Mouse (Mus musculus): ENCODE measurements at regions not wholly inside any gene's neighbourhood (a gene's known extent, or its start where the extent isn't known, plus 50 kb on each side); places are given as distances from the start of the nearest gene placed in this dataset.

DNA sequence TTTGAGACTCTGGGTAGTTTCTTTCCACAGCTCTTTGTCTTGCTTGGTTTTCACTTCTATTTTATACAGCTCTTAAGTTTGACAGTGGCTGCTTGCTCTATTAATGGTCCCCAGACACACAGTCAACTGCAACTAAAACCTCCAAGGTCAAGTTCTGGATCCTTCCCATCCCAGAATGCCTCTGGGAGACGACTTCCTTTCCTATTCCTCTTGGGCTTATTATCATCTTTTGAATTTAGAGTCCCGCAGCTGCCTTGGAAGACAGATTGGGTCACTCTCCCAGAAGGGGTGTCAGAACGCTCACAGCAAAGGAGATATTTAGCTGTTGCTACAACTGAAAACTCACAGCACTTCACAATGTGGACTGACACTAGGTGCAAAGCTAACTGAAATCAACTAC is 75.3 kb upstream of the Jade1 start:
- WGBS: 58% methylated on average over 3 of the region's 3 CpGs
- no peaks in the 10 kb centered on the region for H3K27me3 ChIP-seq (ENCODE audit: insufficient read depth, low read length)
- H3K4me3 ChIP-seq (ENCODE audit: low read length): no peak overlapping the region
- H3K9me3 ChIP-seq (ENCODE audit: low read length): no peaks in the 10 kb centered on the region
- H3K9ac ChIP-seq (replicated peaks; ENCODE audit: low read length): no peak overlapping the region
- H3K4me2 ChIP-seq (replicated peaks; ENCODE audit: low read depth, low read length): no peak overlapping the region
- no peaks in the 10 kb centered on the region for H3K4me1 ChIP-seq (ENCODE audit: insufficient read depth, low read length)
- H3K27ac ChIP-seq (ENCODE audit: low read length): no peak overlapping the region
- ATAC-seq (ENCODE audit: low FRiP score, low TSS enrichment): no peak
- H3K36me3 ChIP-seq (ENCODE audit: insufficient read depth, low read length): no peaks in the 10 kb centered on the region

- no peak for ATAC-seq (ENCODE audit: low FRiP score, low TSS enrichment)
- no peaks in the 10 kb centered on the region for H3K9me3 ChIP-seq (ENCODE audit: low read length)
- no peak overlapping the region for H3K4me2 ChIP-seq (replicated peaks; ENCODE audit: low read depth, low read length)
- H3K4me3 ChIP-seq (ENCODE audit: low read length): no peak overlapping the region
- H3K36me3 ChIP-seq (ENCODE audit: insufficient read depth, low read length): no peaks in the 10 kb centered on the region
- no peak overlapping the region for H3K27ac ChIP-seq (ENCODE audit: low read length)
- H3K27me3 ChIP-seq (ENCODE audit: insufficient read depth, low read length): no peaks in the 10 kb centered on the region
- H3K9ac ChIP-seq (replicated peaks; ENCODE audit: low read length): no peak overlapping the region
- H3K4me1 ChIP-seq (ENCODE audit: insufficient read depth, low read length): no peaks in the 10 kb centered on the region
- 88% methylated on average over 2 of the region's 2 CpGs for WGBS
Observed at GRCm38 (mm10) chr3:41478971-41479370, 76.6 kb upstream of the Jade1 start.

GRCm38 (mm10) chr3:41476516-41476915 is 79.0 kb upstream of the Jade1 start:
- 93% methylated on average over 6 of the region's 6 CpGs for WGBS
- ATAC-seq (ENCODE audit: low FRiP score, low TSS enrichment): no peak

DNA sequence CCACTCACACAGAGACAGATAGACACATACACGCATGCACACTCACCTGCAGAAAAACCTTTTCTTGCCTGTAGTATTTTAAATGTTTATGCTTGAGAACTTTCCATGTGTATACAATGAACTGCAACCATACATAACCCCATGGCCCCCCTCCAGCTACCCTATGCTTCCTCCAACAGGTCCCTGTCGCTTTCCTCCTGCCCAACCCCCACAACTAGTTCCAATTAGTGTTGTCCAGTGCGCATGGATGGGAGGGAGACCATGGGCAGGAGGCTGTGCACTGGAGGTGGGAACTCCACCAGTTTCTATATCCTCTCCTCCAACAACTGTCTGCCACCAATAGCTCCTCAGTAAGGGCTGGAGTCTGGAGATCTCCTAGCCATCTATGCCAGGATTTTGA is 82.9 kb upstream of the Jade1 start:
- Histone ChIP-seq H3K9me3 (ENCODE audit: low read length) (no peaks in the 10 kb centered on the region), H3K4me1 (ENCODE audit: insufficient read depth, low read length) (no peaks in the 10 kb centered on the region), H3K27me3 (ENCODE audit: insufficient read depth, low read length) (no peaks in the 10 kb centered on the region), H3K4me3 (ENCODE audit: low read length) (no peak overlapping the region), H3K27ac (ENCODE audit: low read length) (no peak overlapping the region), H3K9ac (replicated peaks; ENCODE audit: low read length) (no peak overlapping the region), H3K36me3 (ENCODE audit: insufficient read depth, low read length) (no peaks in the 10 kb centered on the region), H3K4me2 (replicated peaks; ENCODE audit: low read depth, low read length) (no peak overlapping the region)
- 95% methylated on average over 3 of the region's 3 CpGs for WGBS
- ATAC-seq (ENCODE audit: low FRiP score, low TSS enrichment): no peak

More at GRCm38 (mm10) chr3:41476516-41476915, 79.0 kb upstream of the Jade1 start:
- no peak overlapping the region for H3K27ac ChIP-seq (ENCODE audit: low read length)
- no peaks in the 10 kb centered on the region for H3K4me1 ChIP-seq (ENCODE audit: insufficient read depth, low read length)
- no peak overlapping the region for H3K9ac ChIP-seq (replicated peaks; ENCODE audit: low read length)
- H3K36me3 ChIP-seq (ENCODE audit: insufficient read depth, low read length): no peaks in the 10 kb centered on the region
- no peaks in the 10 kb centered on the region for H3K9me3 ChIP-seq (ENCODE audit: low read length)
- no peak overlapping the region for H3K4me3 ChIP-seq (ENCODE audit: low read length)
- H3K4me2 ChIP-seq (replicated peaks; ENCODE audit: low read depth, low read length): no peak overlapping the region
- no peaks in the 10 kb centered on the region for H3K27me3 ChIP-seq (ENCODE audit: insufficient read depth, low read length)

DNA sequence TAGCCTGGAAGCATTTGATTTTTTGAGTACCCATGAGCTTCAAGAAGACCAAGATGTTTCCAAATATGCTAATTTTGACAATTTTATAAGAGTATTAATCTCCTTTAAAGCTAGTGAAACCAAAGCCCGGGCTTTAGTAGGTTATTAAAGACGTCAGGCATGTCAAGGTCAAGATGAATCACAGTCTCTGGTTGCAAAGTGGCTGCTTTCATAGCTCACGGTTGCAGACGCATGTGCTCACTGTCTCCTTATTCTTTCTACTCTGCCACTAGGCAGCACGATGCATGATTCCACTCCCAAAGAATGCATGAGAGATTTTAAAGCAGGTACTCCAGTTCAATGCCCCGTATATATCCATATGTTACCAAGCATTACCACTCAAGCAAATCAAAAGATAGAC is 86.4 kb upstream of the Jade1 start:
- Histone ChIP-seq H3K4me2 (replicated peaks; ENCODE audit: low read depth, low read length) (no peak overlapping the region), H3K9ac (replicated peaks; ENCODE audit: low read length) (no peak overlapping the region), H3K9me3 (ENCODE audit: low read length) (no peaks in the 10 kb centered on the region), H3K27ac (ENCODE audit: low read length) (no peak overlapping the region), H3K27me3 (ENCODE audit: insufficient read depth, low read length) (no peaks in the 10 kb centered on the region), H3K36me3 (ENCODE audit: insufficient read depth, low read length) (no peaks in the 10 kb centered on the region), H3K4me1 (ENCODE audit: insufficient read depth, low read length) (no peaks in the 10 kb centered on the region), H3K4me3 (ENCODE audit: low read length) (no peak overlapping the region)
- WGBS: 39% methylated on average over 6 of the region's 6 CpGs
- ATAC-seq (ENCODE audit: low FRiP score, low TSS enrichment): no peak

- no peaks in the 10 kb centered on the region for H3K4me1 ChIP-seq (ENCODE audit: insufficient read depth, low read length)
- ATAC-seq (ENCODE audit: low FRiP score, low TSS enrichment): no peak
- no peak overlapping the region for H3K4me2 ChIP-seq (replicated peaks; ENCODE audit: low read depth, low read length)
- no peaks in the 10 kb centered on the region for H3K36me3 ChIP-seq (ENCODE audit: insufficient read depth, low read length)
- no peak overlapping the region for H3K9ac ChIP-seq (replicated peaks; ENCODE audit: low read length)
- H3K27me3 ChIP-seq (ENCODE audit: insufficient read depth, low read length): no peaks in the 10 kb centered on the region
- no peak overlapping the region for H3K4me3 ChIP-seq (ENCODE audit: low read length)
- no peak overlapping the region for H3K27ac ChIP-seq (ENCODE audit: low read length)
- WGBS: 75% methylated on average over 1 of the region's 1 CpGs
- H3K9me3 ChIP-seq (ENCODE audit: low read length): no peaks in the 10 kb centered on the region
Observed at GRCm38 (mm10) chr3:41467857-41468256, 87.7 kb upstream of the Jade1 start.

DNA sequence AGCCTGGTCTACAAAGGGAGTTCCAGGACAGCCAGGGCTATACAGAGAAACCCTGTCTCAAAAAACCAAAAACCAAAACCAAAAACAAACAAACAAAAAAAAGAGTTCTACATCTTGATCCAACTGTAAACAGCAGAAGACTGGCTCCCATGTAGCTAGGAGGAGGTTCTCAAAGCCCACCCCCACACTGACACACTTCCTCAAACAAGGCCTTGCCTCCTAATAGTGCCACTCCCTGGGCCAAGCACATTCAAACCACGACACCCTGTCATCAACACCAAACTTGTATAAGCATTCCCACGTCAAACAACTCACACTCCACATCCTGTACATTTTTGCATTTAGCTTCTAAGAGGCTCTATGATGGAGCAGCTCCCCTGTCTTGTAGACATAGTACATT is 89.6 kb upstream of the Jade1 start:
- Histone ChIP-seq H3K36me3 (ENCODE audit: insufficient read depth, low read length) (no peaks in the 10 kb centered on the region), H3K9me3 (ENCODE audit: low read length) (no peaks in the 10 kb centered on the region), H3K4me3 (ENCODE audit: low read length) (no peak overlapping the region), H3K4me2 (replicated peaks; ENCODE audit: low read depth, low read length) (no peak overlapping the region), H3K27me3 (ENCODE audit: insufficient read depth, low read length) (no peaks in the 10 kb centered on the region), H3K9ac (replicated peaks; ENCODE audit: low read length) (no peak overlapping the region), H3K4me1 (ENCODE audit: insufficient read depth, low read length) (no peaks in the 10 kb centered on the region), H3K27ac (ENCODE audit: low read length) (no peak overlapping the region)
- ATAC-seq (ENCODE audit: low FRiP score, low TSS enrichment): no peak
- 65% methylated on average over 2 of the region's 2 CpGs for WGBS

- Histone ChIP-seq H3K4me3 (ENCODE audit: low read length) (no peak overlapping the region), H3K4me2 (replicated peaks; ENCODE audit: low read depth, low read length) (no peak overlapping the region), H3K27me3 (ENCODE audit: insufficient read depth, low read length) (no peaks in the 10 kb centered on the region), H3K9ac (replicated peaks; ENCODE audit: low read length) (no peak overlapping the region), H3K4me1 (ENCODE audit: insufficient read depth, low read length) (no peaks in the 10 kb centered on the region), H3K27ac (ENCODE audit: low read length) (no peak overlapping the region), H3K36me3 (ENCODE audit: insufficient read depth, low read length) (no peaks in the 10 kb centered on the region), H3K9me3 (ENCODE audit: low read length) (no peaks in the 10 kb centered on the region)
- 78% methylated on average over 11 of the region's 11 CpGs for WGBS
- no peak for ATAC-seq (ENCODE audit: low FRiP score, low TSS enrichment)
Observed at GRCm38 (mm10) chr3:41462953-41463644, 92.4 kb upstream of the Jade1 start.

GRCm38 (mm10) chr3:41460131-41460530 is 95.4 kb upstream of the Jade1 start:
- ATAC-seq (ENCODE audit: low FRiP score, low TSS enrichment): no peak
- 85% methylated on average over 4 of the region's 4 CpGs for WGBS

GRCm38 (mm10) chr3:41458156-41458555 is 97.4 kb upstream of the Jade1 start:
- Histone ChIP-seq H3K27ac (ENCODE audit: low read length) (no peak overlapping the region), H3K4me3 (ENCODE audit: low read length) (no peak overlapping the region), H3K4me2 (replicated peaks; ENCODE audit: low read depth, low read length) (no peak overlapping the region), H3K9me3 (ENCODE audit: low read length) (no peaks in the 10 kb centered on the region), H3K4me1 (ENCODE audit: insufficient read depth, low read length) (no peaks in the 10 kb centered on the region), H3K27me3 (ENCODE audit: insufficient read depth, low read length) (no peaks in the 10 kb centered on the region), H3K36me3 (ENCODE audit: insufficient read depth, low read length) (no peaks in the 10 kb centered on the region), H3K9ac (replicated peaks; ENCODE audit: low read length) (no peak overlapping the region)
- WGBS: 94% methylated on average over 6 of the region's 6 CpGs
- ATAC-seq (ENCODE audit: low FRiP score, low TSS enrichment): no peak

More at GRCm38 (mm10) chr3:41460131-41460530, 95.4 kb upstream of the Jade1 start:
- no peak overlapping the region for H3K9ac ChIP-seq (replicated peaks; ENCODE audit: low read length)
- H3K27ac ChIP-seq (ENCODE audit: low read length): no peak overlapping the region
- no peaks in the 10 kb centered on the region for H3K9me3 ChIP-seq (ENCODE audit: low read length)
- no peak overlapping the region for H3K4me3 ChIP-seq (ENCODE audit: low read length)
- no peaks in the 10 kb centered on the region for H3K27me3 ChIP-seq (ENCODE audit: insufficient read depth, low read length)
- H3K36me3 ChIP-seq (ENCODE audit: insufficient read depth, low read length): no peaks in the 10 kb centered on the region
- no peaks in the 10 kb centered on the region for H3K4me1 ChIP-seq (ENCODE audit: insufficient read depth, low read length)
- H3K4me2 ChIP-seq (replicated peaks; ENCODE audit: low read depth, low read length): no peak overlapping the region

Measured in kidney, embryonic 16.5 days (tissue).